Mouse (Mus musculus) T-cell, adult 2 months (primary cell): ENCODE data around the gene Lrrc26.
"Not testable (repeated sequence)": the region's sequence is repeated elsewhere in the genome, so short reads cannot be mapped to it uniquely, and the experiment has no call there.

Experiments
- DNase-seq: peaks from one replicate; pipeline ENCODE4 v3.0.0; 2022; ENCODE audit warnings: low spot score

Lrrc26 gene

DNA sequence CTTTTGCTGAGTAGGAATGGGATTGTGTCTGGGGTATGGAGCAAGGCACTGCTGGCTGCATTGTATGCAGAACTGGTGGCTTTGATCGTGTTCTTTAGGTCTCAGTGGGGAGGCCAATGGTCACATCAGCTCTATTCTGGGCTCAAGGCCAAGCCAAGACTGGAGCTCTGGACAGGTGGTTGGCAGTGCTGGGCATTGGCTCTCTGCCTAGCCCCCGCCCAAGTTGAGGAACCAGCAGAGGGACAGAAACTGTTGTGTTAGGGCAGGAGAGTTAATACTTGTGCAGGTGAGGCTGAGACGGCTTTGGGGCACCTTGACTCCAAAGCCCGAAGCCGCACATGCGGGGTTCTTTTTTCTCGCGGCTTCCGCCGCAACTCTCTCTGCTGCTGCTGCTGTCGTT is at the start of gene Lrrc26:
Lrrc26 (plus strand) TSS at position 265 of the 400 bp plus-strand sequence.
- no peak for DNase-seq

DNA sequence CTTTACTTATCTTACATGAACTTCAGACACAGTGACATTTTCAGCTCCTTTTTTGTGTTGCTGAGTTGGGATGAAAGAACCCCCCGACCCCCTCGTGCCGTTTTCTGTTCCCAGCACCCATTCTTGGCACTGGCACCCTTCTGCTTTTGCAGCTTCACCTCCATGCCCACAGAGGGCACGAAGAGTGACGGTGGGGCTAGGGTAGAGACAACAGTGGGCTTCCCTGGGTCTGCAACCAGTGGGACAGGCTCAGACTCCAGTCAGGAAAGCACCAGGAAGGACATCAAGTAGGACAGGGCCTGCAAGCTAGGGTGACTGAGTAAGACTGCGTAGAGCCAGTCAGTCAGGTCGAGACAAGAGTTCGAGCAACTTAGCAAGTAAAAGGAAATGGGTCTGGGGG is 49.4 kb upstream of the Lrrc26 start:
- no peak for DNase-seq

- DNase-seq: peak; percentile 52
Measured at GRCm38 (mm10) chr2:25240723-25241437, 48.8 kb upstream of the Lrrc26 start.

- no peak for DNase-seq
Measured at GRCm38 (mm10) chr2:25241438-25241775, 48.3 kb upstream of the Lrrc26 start.

- peak; percentile 44 for DNase-seq
Measured at GRCm38 (mm10) chr2:25242101-25242506, 47.6 kb upstream of the Lrrc26 start, which contains the start of the genes Rnf208 and Cysrt1. Rnf208 (plus strand) TSS chr2:25242255. Cysrt1 (minus strand) TSS chr2:25242452.

DNA sequence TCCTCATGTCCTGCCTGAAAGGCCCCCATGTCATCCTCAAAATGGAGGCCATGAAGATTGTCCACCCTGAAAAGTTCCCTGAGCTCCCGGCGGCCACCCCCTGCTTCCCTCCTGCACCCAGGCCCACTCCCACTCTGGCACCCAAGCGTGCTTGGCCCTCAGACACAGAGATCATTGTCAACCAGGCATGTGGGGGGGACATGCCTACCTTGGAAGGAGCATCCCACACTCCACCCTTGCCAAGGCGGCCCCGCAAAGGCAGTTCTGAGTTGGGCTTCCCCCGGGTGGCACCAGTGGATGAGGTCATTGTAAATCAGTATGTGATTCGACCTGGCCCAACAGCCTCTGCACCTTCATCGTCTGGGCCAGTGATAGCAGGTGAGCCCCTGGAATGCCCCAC is 46.4 kb upstream of the Lrrc26 start:
- DNase-seq: no peak

DNA sequence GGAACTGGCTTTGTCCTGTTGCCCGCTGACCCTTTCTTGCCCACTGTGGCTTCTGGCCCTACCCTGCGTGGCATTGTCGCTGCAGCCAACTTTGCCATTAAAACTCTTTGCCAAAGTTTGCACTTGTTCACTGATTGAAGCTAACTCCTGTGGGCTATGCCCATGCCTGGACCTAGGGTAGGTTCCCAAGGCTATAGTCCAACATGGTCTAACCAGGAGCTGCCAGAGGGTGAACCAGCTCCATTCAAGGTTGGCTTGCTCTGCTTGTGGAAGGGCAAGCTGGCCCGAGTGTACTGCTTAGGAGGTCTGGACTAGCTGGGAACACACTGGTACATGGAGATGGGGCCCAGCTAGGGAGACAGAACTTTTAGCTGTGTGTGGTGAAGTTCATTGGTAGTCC is 45.6 kb upstream of the Lrrc26 start:
- DNase-seq: no peak

DNA sequence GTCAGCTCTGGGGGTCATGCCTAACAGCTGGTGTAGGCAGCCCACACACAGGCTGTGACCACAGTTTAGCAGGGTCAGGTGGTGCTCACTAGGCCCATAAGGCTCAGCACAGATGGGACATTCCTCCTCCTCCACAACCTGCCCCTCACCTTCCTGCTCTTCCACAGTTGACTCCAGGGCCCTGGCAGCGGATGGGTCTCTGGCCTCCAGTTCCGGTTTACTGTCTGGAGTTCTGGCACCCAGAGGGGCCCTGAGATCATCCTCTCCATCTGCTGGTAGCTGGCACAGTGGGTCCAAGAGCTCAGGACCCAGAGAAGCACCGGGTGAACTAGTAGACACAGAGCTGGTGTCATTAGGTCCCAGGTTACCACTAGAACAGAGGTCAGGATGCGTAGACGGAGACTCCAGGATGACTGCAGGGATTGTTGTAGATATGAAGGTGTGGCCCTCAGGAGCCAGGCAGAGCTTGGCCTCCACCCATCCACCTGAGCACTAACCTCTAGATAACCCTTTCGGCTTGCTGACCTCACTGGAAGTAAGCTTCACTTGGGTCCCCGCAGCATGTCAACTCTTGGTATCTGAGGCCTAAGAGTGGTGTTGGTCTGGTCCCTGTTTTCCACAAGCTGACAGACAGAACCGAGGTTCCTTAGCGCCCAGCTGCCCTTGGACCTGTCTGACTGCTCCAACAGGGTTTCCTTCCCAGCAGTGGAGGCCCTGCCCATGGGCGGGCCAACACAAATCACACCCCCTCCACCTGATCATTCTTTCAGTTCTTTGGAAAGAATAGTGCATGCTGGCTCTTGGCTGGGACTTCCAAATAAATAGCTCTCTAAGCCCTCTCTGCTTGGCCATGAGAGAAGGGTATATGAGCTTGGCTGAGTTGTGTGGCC is 43.3 kb upstream of the Lrrc26 start, which contains the start of gene AL732309.1:
AL732309.1 (minus strand) TSS at position 681 of the 890 bp plus-strand sequence.
- DNase-seq: no peak

DNA sequence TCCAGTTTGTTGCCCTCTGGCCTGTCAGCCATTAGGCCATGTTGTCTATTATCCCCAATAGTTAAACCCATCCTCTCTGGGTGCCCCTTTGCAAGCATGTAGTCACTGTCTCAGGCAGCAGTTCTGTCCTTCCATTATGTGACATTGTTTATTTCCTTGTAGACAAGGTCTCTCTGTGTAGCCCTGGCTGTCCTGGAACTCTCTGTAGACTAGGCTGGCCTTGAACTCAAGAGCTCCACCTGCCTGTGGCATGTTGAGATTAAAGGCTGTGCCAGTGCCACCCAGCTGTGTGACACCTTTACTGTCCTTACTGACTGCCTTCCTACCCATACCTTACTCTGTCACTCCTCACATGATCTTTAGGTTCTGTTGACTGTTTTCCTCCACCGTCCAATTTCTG is 37.4 kb upstream of the Lrrc26 start:
- DNase-seq: peak; percentile 33

GRCm38 (mm10) chr2:25255284-25255779 is 34.4 kb upstream of the Lrrc26 start, which contains the start of gene Tmem203:
Tmem203 (plus strand) TSS chr2:25255439.
- peak; percentile 90 for DNase-seq

GRCm38 (mm10) chr2:25256443-25257109 is 33.1 kb upstream of the Lrrc26 start:
- peak; percentile 73 for DNase-seq

DNA sequence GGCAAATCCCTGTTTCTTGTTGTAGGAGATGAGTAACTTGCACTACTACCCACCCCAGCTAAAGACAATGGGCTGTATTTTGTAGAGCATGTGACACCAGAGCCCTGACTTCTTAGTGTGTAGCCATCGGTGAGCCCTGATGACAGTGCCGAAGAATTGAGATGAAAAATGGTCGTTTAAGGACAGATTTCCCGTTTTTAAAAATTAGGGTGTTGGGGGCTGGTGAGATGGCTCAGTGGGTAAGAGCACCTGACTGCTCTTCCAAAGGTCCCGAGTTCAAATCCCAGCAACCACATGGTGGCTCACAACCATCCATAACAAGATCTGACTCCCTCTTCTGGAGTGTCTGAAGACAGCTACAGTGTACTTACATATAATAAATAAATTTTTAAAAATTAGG is 32.5 kb upstream of the Lrrc26 start:
- DNase-seq: not testable (repeated sequence)

- peak; percentile 20 for DNase-seq
Measured at GRCm38 (mm10) chr2:25258887-25259286, 30.8 kb upstream of the Lrrc26 start.

DNA sequence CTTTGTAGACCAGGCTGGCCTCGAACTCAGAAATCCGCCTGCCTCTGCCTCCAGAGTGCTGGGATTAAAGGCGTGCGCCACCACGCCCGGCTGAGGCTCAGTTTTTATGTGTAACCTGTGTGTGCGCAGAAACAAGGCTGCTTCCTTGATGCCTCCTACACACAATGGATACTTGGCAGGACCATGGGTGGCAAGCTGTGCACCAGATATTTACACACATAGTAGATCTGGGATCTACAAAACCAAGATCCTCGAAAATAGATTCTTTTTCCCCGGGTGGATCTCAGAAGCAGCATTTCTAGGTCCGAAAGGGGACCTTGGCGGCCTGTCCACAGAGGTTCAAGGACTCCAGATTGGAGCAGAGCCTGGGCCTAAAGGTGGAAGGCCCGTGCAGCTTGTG is 27.8 kb upstream of the Lrrc26 start:
- DNase-seq: no peak

DNA sequence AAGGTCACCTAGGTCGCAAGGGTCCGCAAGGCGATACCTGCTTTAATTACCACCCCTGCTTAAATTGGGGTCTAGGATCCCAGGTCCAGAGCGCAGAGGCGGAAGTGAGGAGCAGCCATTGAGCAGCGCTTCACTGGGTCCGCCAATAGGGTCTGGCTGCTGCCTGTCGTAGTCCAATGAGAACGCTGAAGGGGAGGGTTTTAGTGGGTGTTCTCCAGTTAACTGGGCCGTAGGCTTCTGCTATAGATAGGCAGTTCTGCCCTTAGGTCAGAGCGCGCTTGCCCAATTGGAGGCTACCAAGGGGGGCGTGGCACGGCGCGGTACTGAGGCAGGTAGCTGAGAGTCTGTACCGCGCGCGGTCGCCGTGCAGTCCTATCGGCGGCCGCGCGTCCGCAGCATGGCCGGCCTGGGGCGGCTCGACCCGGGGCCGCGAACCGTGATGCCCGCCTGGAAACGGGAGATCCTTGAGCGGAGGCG is 27.4 kb upstream of the Lrrc26 start, which contains the start of gene Tprn:
Tprn (plus strand) TSS at position 328 of the 477 bp plus-strand sequence.
- DNase-seq: peak; percentile 93

DNA sequence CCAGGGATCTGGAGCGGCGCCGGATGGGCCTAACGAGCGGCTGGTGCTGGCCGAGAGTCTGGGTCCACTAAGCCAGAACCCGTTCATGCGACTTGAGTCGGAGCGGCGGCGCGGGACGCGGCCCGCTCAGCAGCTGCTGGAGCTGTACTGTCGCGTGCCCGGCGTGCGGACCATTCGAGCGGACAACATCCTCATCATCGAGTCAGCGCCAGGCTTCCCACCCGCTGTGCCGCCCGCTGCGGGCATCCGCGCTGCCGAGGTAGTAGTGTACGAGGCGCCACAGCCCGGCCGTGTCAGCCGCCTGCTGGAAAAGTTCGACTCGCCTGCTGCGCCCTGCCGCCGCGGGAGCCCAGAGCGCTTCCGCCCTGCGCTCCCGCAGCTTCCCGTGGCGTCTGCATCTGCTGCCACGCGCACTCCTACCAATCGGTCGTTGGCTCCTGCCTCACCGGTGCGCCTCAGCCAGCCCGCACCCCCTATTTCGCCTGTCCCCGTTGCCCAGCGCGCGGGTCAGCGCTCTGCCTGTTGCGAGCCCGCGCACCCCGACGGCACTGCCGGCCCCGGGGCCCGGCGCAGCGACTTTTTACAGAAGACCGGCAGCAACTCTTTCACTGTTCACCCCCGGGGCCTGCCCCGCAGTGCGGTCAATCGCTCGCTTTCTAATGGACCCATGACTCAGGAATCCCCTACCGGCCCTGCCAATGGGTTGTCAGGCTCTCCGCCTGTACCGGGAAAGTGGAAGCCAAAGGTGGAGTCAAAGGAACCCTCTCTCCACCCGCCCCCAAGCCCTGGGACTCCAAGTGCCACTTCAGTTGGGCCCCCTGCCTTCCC is 26.7 kb upstream of the Lrrc26 start:
- DNase-seq: peak; percentile 72

GRCm38 (mm10) chr2:25263623-25264285 is 26.0 kb upstream of the Lrrc26 start:
- DNase-seq: no peak

DNA sequence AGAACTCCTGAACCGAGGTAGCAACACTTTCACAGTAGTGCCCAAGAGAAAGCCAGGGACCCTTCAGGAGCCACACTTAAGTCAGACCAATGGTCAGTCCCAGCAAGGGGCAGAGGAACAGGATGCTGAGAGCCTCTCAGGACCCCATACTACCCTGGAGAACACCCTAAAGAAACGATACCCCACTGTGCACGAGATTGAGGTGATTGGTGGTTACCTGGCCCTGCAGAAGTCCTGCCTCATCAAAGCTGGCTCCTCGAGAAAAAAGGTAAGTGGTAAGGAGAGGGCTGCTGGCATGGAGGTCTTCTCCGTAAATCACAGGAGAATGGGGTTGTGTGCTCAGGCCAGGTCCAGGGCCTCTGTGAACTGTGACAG is 25.4 kb upstream of the Lrrc26 start:
- DNase-seq: no peak

- no peak for DNase-seq
Measured at GRCm38 (mm10) chr2:25264851-25265250, 24.9 kb upstream of the Lrrc26 start.

GRCm38 (mm10) chr2:25265897-25266656 is 23.6 kb upstream of the Lrrc26 start:
- no peak for DNase-seq
